Mouse (Mus musculus) brain, embryonic 14.5 days (tissue): ENCODE data around the gene Ccdc24.

Experiments
- CTCF ChIP-seq: fragments of 200-500 bp; IDR thresholded peaks from 2 replicates; pipeline ENCODE4 v1.5.1; 2012; ENCODE audit warnings: inconsistent platforms, mild to moderate bottlenecking, moderate library complexity, borderline replicate concordance; ENCODE audit not compliant: insufficient read depth, insufficient read length; ENCODE audit errors: extremely low read depth
- POLR2A ChIP-seq: fragments of 200-500 bp; IDR thresholded peaks from 2 replicates; pipeline ENCODE4 v1.6.1; 2012; ENCODE audit warnings: mild to moderate bottlenecking, inconsistent platforms, borderline replicate concordance; ENCODE audit not compliant: poor library complexity, insufficient read depth, insufficient read length, severe bottlenecking; ENCODE audit errors: extremely low read depth

- no peak for TF ChIP-seq POLR2A
- TF ChIP-seq CTCF = no peak
These were observed 11.8 kb downstream of the Ccdc24 start for GRCm38 (mm10) chr4:117860570-117860969.
